Mouse (Mus musculus) lung, adult 2 months (tissue): ENCODE measurements around the gene Zfp825.

Source experiments
- CTCF ChIP-seq: fragments of 200-500 bp; IDR thresholded peaks from 2 replicates; pipeline ENCODE4 v1.5.1; 2011; ENCODE audit warnings: mild to moderate bottlenecking, low read length, control low read depth; ENCODE audit not compliant: insufficient read depth
- POLR2A ChIP-seq: fragments of 200-500 bp; IDR thresholded peaks from 2 replicates; pipeline ENCODE4 v1.6.1; 2011; ENCODE audit warnings: low read depth, mild to moderate bottlenecking, control low read depth, low read length, borderline replicate concordance; ENCODE audit errors: extremely low read depth

DNA sequence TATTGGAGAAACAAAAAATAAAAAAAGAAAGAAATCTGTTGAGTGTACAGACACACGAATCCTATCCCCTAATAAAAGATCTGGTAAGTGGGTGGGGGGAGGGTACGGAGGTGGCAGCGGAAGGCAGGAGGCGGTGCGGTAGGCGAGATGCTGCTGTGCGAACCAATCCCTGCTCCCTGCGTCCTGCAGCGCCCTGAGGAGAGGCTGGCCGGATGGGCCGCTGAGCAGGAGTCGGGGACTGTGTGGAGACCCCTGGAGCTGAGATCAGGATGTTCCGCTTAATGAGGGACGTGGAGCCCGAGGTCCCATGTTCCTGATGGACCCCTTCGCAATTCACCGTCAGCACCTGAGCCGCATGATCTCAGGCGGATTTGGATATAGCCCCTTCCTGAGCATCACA is 53.9 kb downstream of the Zfp825 start:
- no peak for TF ChIP-seq POLR2A
- no peak for TF ChIP-seq CTCF
